Mouse (Mus musculus) testis, adult 2 months (tissue): Measurements from ENCODE around the gene Proser2. TPM values are rescaled to one million over a fixed set of nuclear protein-coding genes. Genes with fewer than 3 reads are reported as not detected.

Experiments used
- H3K27ac ChIP-seq: fragments of 200-500 bp; 2 replicates; pipeline ENCODE4 v1.5.1; 2012; ENCODE audit warnings: low read depth, low read length; ENCODE audit not compliant: control insufficient read depth, insufficient read depth
- H3K27me3 ChIP-seq: fragments of 200-500 bp; 2 replicates; pipeline ENCODE4 v1.6.1; 2012; ENCODE audit warnings: mild to moderate bottlenecking, low read length, moderate library complexity; ENCODE audit not compliant: control insufficient read depth, insufficient read depth
- H3K36me3 ChIP-seq: fragments of 200-500 bp; 2 replicates; pipeline ENCODE4 v1.6.1; 2012; ENCODE audit warnings: mild to moderate bottlenecking, low read length; ENCODE audit not compliant: control insufficient read depth, insufficient read depth
- H3K4me1 ChIP-seq: fragments of 200-500 bp; 2 replicates; pipeline ENCODE4 v1.6.1; 2012; ENCODE audit warnings: low read length; ENCODE audit not compliant: control insufficient read depth, insufficient read depth
- H3K4me3 ChIP-seq: fragments of 200-500 bp; 2 replicates; pipeline ENCODE4 v1.5.1; 2012; ENCODE audit warnings: low read depth, mild to moderate bottlenecking, low read length, moderate library complexity, mixed read lengths; ENCODE audit not compliant: control insufficient read depth
- CTCF ChIP-seq: fragments of 200-500 bp; IDR thresholded peaks from 2 replicates; pipeline ENCODE4 v1.5.1; 2012; ENCODE audit warnings: low read depth, mild to moderate bottlenecking, inconsistent platforms, low read length, moderate library complexity; ENCODE audit not compliant: control insufficient read depth, insufficient read depth, insufficient replicate concordance
- POLR2A ChIP-seq: fragments of 200-500 bp; IDR thresholded peaks from 2 replicates; pipeline ENCODE4 v1.6.1; 2012; ENCODE audit warnings: low read depth, mild to moderate bottlenecking, inconsistent platforms, low read length, moderate library complexity; ENCODE audit not compliant: control insufficient read depth
- polyA plus RNA-seq: library from polyadenylated mRNA; depleted of rRNA; stranded (reverse); fragments of >200 nt; gene quantifications from 2 replicates; pipeline ENCODE4 v1.2.3, GENCODE M21; 2012

Proser2 gene
- polyA plus RNA-seq, 1 experiment, result 1.3 TPM

GRCm38 (mm10) chr2:6082615-6083014 lies 47.4 kb downstream of the Proser2 start:
- TF ChIP-seq POLR2A (no peak), CTCF (no peak)

GRCm38 (mm10) chr2:6081108-6081507 lies 48.9 kb downstream of the Proser2 start:
- H3K27ac ChIP-seq, result no peak overlapping the region
- H3K36me3 ChIP-seq, result no peaks in the 10 kb centered on the region
- H3K4me1 ChIP-seq, result peaks cover 4% of the 10 kb centered on the region
- H3K4me3 ChIP-seq, result no peak overlapping the region
- H3K27me3 ChIP-seq, result no peaks in the 10 kb centered on the region
- no peak for TF ChIP-seq CTCF
- TF ChIP-seq POLR2A, result no peak

More at GRCm38 (mm10) chr2:6082615-6083014, 47.4 kb downstream of the Proser2 start:
- H3K27me3 ChIP-seq, result no peaks in the 10 kb centered on the region
- H3K4me1 ChIP-seq, result peaks cover 9% of the 10 kb centered on the region
- no peaks in the 10 kb centered on the region for H3K36me3 ChIP-seq
- H3K27ac ChIP-seq, result no peak overlapping the region
- H3K4me3 ChIP-seq, result no peak overlapping the region

GRCm38 (mm10) chr2:6080037-6080436 lies 50.0 kb downstream of the Proser2 start:
- TF ChIP-seq CTCF (no peak), POLR2A (no peak)
- H3K27me3 ChIP-seq, result no peaks in the 10 kb centered on the region
- H3K4me1 ChIP-seq, result peaks cover 6% of the 10 kb centered on the region
- H3K4me3 ChIP-seq, result no peak overlapping the region
- no peak overlapping the region for H3K27ac ChIP-seq
- H3K36me3 ChIP-seq, result no peaks in the 10 kb centered on the region

- H3K4me1 ChIP-seq, result peaks cover 12% of the 10 kb centered on the region
- TF ChIP-seq CTCF (no peak), POLR2A (no peak)
- no peak overlapping the region; the same call in 1 of the 2 replicates for H3K27ac ChIP-seq
- no peak overlapping the region for H3K4me3 ChIP-seq
- no peaks in the 10 kb centered on the region for H3K36me3 ChIP-seq
- H3K27me3 ChIP-seq, result no peaks in the 10 kb centered on the region
Observed at GRCm38 (mm10) chr2:6075530-6075896, 54.5 kb downstream of the Proser2 start.

GRCm38 (mm10) chr2:6074891-6075529 lies 55.0 kb downstream of the Proser2 start:
- Histone ChIP-seq H3K4me1 (peaks cover 12% of the 10 kb centered on the region), H3K27ac (peak overlapping the region; percentile 56), H3K36me3 (no peaks in the 10 kb centered on the region), H3K27me3 (no peaks in the 10 kb centered on the region), H3K4me3 (no peak overlapping the region)
- no peak for TF ChIP-seq POLR2A
- no peak for TF ChIP-seq CTCF

- Histone ChIP-seq H3K4me3 (no peak overlapping the region), H3K27me3 (no peaks in the 10 kb centered on the region), H3K27ac (no peak overlapping the region), H3K36me3 (no peaks in the 10 kb centered on the region), H3K4me1 (peaks cover 12% of the 10 kb centered on the region)
- TF ChIP-seq POLR2A (no peak), CTCF (no peak)
Observed at GRCm38 (mm10) chr2:6072685-6073260, 57.2 kb downstream of the Proser2 start.

GRCm38 (mm10) chr2:6071598-6072440 lies 58.2 kb downstream of the Proser2 start:
- TF ChIP-seq CTCF, result no peak
- TF ChIP-seq POLR2A, result no peak
- Histone ChIP-seq H3K27ac (no peak overlapping the region), H3K27me3 (no peaks in the 10 kb centered on the region), H3K4me3 (no peak overlapping the region), H3K4me1 (peaks cover 12% of the 10 kb centered on the region), H3K36me3 (no peaks in the 10 kb centered on the region)
